Mouse (Mus musculus) thymus, adult 2 months (tissue): ENCODE measurements around the gene Hipk4.

Experiments used
- CTCF ChIP-seq: fragments of 200-500 bp; IDR thresholded peaks from 2 replicates; pipeline ENCODE4 v1.5.1; 2012; ENCODE audit warnings: mild to moderate bottlenecking, control low read depth, low read length, moderate library complexity, borderline replicate concordance; ENCODE audit not compliant: control insufficient read depth, poor library complexity, insufficient read depth; ENCODE audit errors: extremely low read depth
- POLR2A ChIP-seq: fragments of 200-500 bp; IDR thresholded peaks from 2 replicates; pipeline ENCODE4 v1.6.1; 2012; ENCODE audit warnings: mild to moderate bottlenecking, low read length, control low read depth, moderate library complexity; ENCODE audit not compliant: control insufficient read depth, poor library complexity, insufficient read depth; ENCODE audit errors: extremely low read depth

GRCm38 (mm10) chr7:27552931-27553513 is 30.0 kb downstream of the Hipk4 start, which contains the start of the genes Pld3 and 2310022A10Rik:
- TF ChIP-seq POLR2A (peak; percentile 71; the same call in 1 of the 2 replicates), CTCF (peak; percentile 58; the same call in 1 of the 2 replicates)
